Mouse (Mus musculus) spleen, adult 2 months (tissue): ENCODE results near the gene Vps37c.

ENCODE experiments used
- CTCF ChIP-seq: fragments of 200-500 bp; IDR thresholded peaks from 2 replicates; pipeline ENCODE4 v1.5.1; 2011; ENCODE audit warnings: mild to moderate bottlenecking, inconsistent platforms; ENCODE audit not compliant: insufficient read depth, insufficient read length, insufficient replicate concordance; ENCODE audit errors: extremely low read depth
- POLR2A ChIP-seq: fragments of 200-500 bp; IDR thresholded peaks from 2 replicates; pipeline ENCODE4 v1.6.1; 2011; ENCODE audit warnings: low read depth, low read length, inconsistent platforms

- TF ChIP-seq CTCF (no peak), POLR2A (no peak)
These were observed 42.9 kb upstream of the Vps37c start for GRCm38 (mm10) chr19:10645616-10646015.
